Mouse (Mus musculus) MEL (cell line): ENCODE results near the gene Pla2g7.
"Not testable (repeated sequence)": the region's sequence is repeated elsewhere in the genome, so short reads cannot be mapped to it uniquely, and the experiment has no call there.

Source experiments
- CTCF ChIP-seq, 3 experiments: IDR thresholded peaks in 2 of 3; conservative IDR thresholded peaks in 1 of 3; 2 replicates each; pipeline ENCODE4 v1.5.1; 2011 to 2012; ENCODE audit warnings: low read length in 3 of 3, low read depth in 2 of 3, mild to moderate bottlenecking in 2 of 3, improper control_type of control experiment in 1 of 3, inconsistent platforms in 1 of 3, mixed read lengths in 1 of 3, moderate library complexity in 1 of 3; ENCODE audit not compliant: control insufficient read depth in 1 of 3, insufficient read depth in 1 of 3, poor library complexity in 1 of 3, severe bottlenecking in 1 of 3
- EP300 ChIP-seq, 2 experiments: IDR thresholded peaks; 2 replicates each; pipeline ENCODE4 v1.6.1; 2011; ENCODE audit warnings: improper control_type of control experiment in 2 of 2, low read length in 2 of 2, low read depth in 1 of 2, mild to moderate bottlenecking in 1 of 2
- ETS1 ChIP-seq: IDR thresholded peaks from 2 replicates; pipeline ENCODE4 v1.6.1; 2012; ENCODE audit warnings: low read depth, mild to moderate bottlenecking, inconsistent platforms, low read length, improper control_type of control experiment, moderate library complexity
- GABPA ChIP-seq: IDR thresholded peaks from 2 replicates; pipeline ENCODE4 v1.6.1; 2012; ENCODE audit warnings: low read depth, mild to moderate bottlenecking, inconsistent platforms, low read length, improper control_type of control experiment, moderate library complexity
- GATA1 ChIP-seq: IDR thresholded peaks from 2 replicates; pipeline ENCODE4 v1.6.1; 2011; ENCODE audit warnings: low read depth, low read length, improper control_type of control experiment
- HCFC1 ChIP-seq: IDR thresholded peaks from 2 replicates; pipeline ENCODE4 v1.6.1; 2012; ENCODE audit warnings: low read depth, mild to moderate bottlenecking, inconsistent platforms, low read length, improper control_type of control experiment, moderate library complexity
- JUND ChIP-seq: IDR thresholded peaks from 2 replicates; pipeline ENCODE4 v1.6.1; 2011; ENCODE audit warnings: low read depth, mild to moderate bottlenecking, improper control_type of control experiment, low read length
- MAFK ChIP-seq: IDR thresholded peaks from 2 replicates; pipeline ENCODE4 v1.6.1; 2011; ENCODE audit warnings: low read depth, mild to moderate bottlenecking, low read length, improper control_type of control experiment, borderline replicate concordance
- MEF2A ChIP-seq: IDR thresholded peaks from 2 replicates; pipeline ENCODE4 v1.6.1; 2014; ENCODE audit warnings: low read depth, mild to moderate bottlenecking, inconsistent platforms, low read length, improper control_type of control experiment; ENCODE audit not compliant: poor library complexity, insufficient replicate concordance, severe bottlenecking; ENCODE audit errors: extremely low read depth
- NRF1 ChIP-seq: IDR thresholded peaks from 2 replicates; pipeline ENCODE4 v1.6.1; 2014; ENCODE audit warnings: low read depth, mild to moderate bottlenecking, inconsistent platforms, low read length, improper control_type of control experiment, moderate library complexity; ENCODE audit not compliant: poor library complexity, insufficient read depth, severe bottlenecking
- POLR2A ChIP-seq, 2 experiments: IDR thresholded peaks; 2 replicates each; pipeline ENCODE4 v1.6.1; 2011 to 2012; ENCODE audit warnings: low read length in 2 of 2, mild to moderate bottlenecking in 2 of 2, control low read depth in 1 of 2, improper control_type of control experiment in 1 of 2, low read depth in 1 of 2, moderate library complexity in 1 of 2; ENCODE audit not compliant: control insufficient read depth in 1 of 2, insufficient read depth in 1 of 2, poor library complexity in 1 of 2
- POLR2AphosphoS5 ChIP-seq: IDR thresholded peaks from 2 replicates; pipeline ENCODE4 v1.6.1; 2012; ENCODE audit warnings: low read depth, borderline replicate concordance, mild to moderate bottlenecking, inconsistent platforms, low read length, moderate library complexity, mixed read lengths
- RAD21 ChIP-seq: IDR thresholded peaks from 2 replicates; pipeline ENCODE4 v1.6.1; 2011; ENCODE audit warnings: mild to moderate bottlenecking, low read depth, low read length, improper control_type of control experiment

- TF ChIP-seq JUND; HCFC1; POLR2AphosphoS5; RAD21; CTCF (IDR thresholded peaks at IDR 0.05 in 2 of 3, conservative IDR thresholded peaks at IDR 0.05 in 1 of 3; ENCODE audit: control insufficient read depth in 1 of 3, insufficient read depth in 1 of 3, low read depth in 2 of 3, low read length in 3 of 3, poor library complexity in 1 of 3, severe bottlenecking in 1 of 3); NRF1; EP300 (IDR thresholded peaks at IDR 0.05; ENCODE audit: low read depth in 1 of 2, low read length in 2 of 2); MEF2A; POLR2A (IDR thresholded peaks at IDR 0.05; ENCODE audit: control insufficient read depth in 1 of 2, insufficient read depth in 1 of 2, low read depth in 1 of 2, low read length in 2 of 2, poor library complexity in 1 of 2); ETS1; GABPA; GATA1; MAFK: not testable (repeated sequence)
Observed at GRCm38 (mm10) chr17:43536841-43537240, 31.1 kb upstream of the Pla2g7 start.
